In the genomic region with DNA sequence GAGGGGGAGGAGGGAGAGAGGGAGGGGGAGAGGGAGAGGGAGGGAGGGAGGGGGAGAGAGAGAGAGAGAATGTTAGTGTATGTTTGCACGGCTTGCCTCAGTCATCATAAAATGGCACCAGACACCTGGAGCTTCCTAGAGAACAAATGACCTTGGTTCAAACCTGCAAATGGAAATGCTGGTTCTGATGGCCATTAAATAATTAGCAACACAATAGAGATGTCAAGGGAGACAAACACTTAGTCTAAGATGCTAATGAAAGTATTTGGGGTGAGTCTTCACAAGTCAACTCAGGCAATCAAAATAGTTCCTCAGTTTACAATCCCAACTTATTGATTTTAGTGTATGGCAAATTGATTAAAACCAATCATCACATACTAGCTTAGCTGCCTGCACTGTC, we compare ENCODE assay signal across 23 mouse cellular contexts.
DNase-seq lines count a peak whose midpoint lies in the region; ATAC-seq lines count a peak whose summit lies in the region.
"Had no signal": no experiment of that assay in that cellular context is flagged by ENCODE, and none has a peak within 500 bp of the region (broad histone marks: within the 10 kb centered on the region; RNA-seq: fewer than 3 reads in every experiment).

No protein-coding gene starts in this region.

- no peaks in the 10 kb centered on the region for H3K9me3 ChIP-seq in heart, embryonic 12.5 days (replicated peaks)
- H3K9me3 ChIP-seq: embryonic facial prominence, embryonic 10.5 days; embryonic facial prominence, embryonic 12.5 days; forebrain, embryonic 13.5 days; forebrain, embryonic 15.5 days; G1E had no signal

- H3K4me1 ChIP-seq in heart, embryonic 12.5 days (replicated peaks), result 0 out of 2 replicates have a peak, but pooled peaks cover 3% of the 10 kb centered on the region
- H3K4me1 ChIP-seq: embryonic facial prominence, embryonic 10.5 days; embryonic facial prominence, embryonic 12.5 days; forebrain, embryonic 13.5 days; forebrain, embryonic 15.5 days had no signal

- no peak overlapping the region for H3K27ac ChIP-seq in heart, embryonic 12.5 days (ENCODE audit: poor library complexity, severe bottlenecking)
- H3K27ac ChIP-seq: embryonic facial prominence, embryonic 10.5 days; embryonic facial prominence, embryonic 12.5 days; forebrain, embryonic 13.5 days; forebrain, embryonic 15.5 days had no signal

- no peak for ATAC-seq in heart, embryonic 12.5 days (ENCODE audit: insufficient number of reproducible peaks, low FRiP score)
- ATAC-seq: CD4-positive, CD25-positive, alpha-beta regulatory T cell, adult 4 months; forebrain, embryonic 13.5 days; forebrain, embryonic 15.5 days; forebrain, postnatal 0 days; Patski had no signal

- H3K4me2 ChIP-seq in heart, embryonic 12.5 days, result no peak overlapping the region
- H3K4me2 ChIP-seq: embryonic facial prominence, embryonic 12.5 days; forebrain, embryonic 13.5 days; forebrain, embryonic 15.5 days had no signal

- no peaks in the 10 kb centered on the region for H3K27me3 ChIP-seq in heart, embryonic 12.5 days (replicated peaks)
- H3K27me3 ChIP-seq: CH12.LX; embryonic facial prominence, embryonic 12.5 days; forebrain, embryonic 13.5 days; forebrain, embryonic 15.5 days; Patski had no signal

- H3K36me3 ChIP-seq in heart, embryonic 12.5 days, result no peaks in the 10 kb centered on the region
- H3K36me3 ChIP-seq: embryonic facial prominence, embryonic 10.5 days; embryonic facial prominence, embryonic 12.5 days; forebrain, embryonic 15.5 days; G1E had no signal

- no peak overlapping the region for H3K4me3 ChIP-seq in heart, embryonic 12.5 days
- H3K4me3 ChIP-seq: embryonic facial prominence, embryonic 10.5 days; embryonic facial prominence, embryonic 12.5 days; forebrain, embryonic 13.5 days; forebrain, embryonic 15.5 days had no signal

- no peak overlapping the region for H3K9ac ChIP-seq in heart, embryonic 12.5 days
- H3K9ac ChIP-seq: embryonic facial prominence, embryonic 12.5 days; forebrain, embryonic 13.5 days; forebrain, embryonic 15.5 days; forebrain, postnatal 0 days had no signal

- DNase-seq in ES-CJ7 (ENCODE audit: low read depth, low spot score) (peak; percentile 83), R1 (ENCODE audit: low read depth, low spot score) (peak; percentile 82), ZHBTc4 (ENCODE audit: low read depth, low spot score) (peak; percentile 75)
- no peak for DNase-seq in gastrocnemius, postnatal 10 days
- DNase-seq: adrenal gland, adult 2 months; adrenal gland, postnatal 10 days; adrenal gland, postnatal 36 days; B cell, adult 2 months; cerebellum, adult 11-12 months; cerebellum, adult 2 months; cerebellum, adult 9-10 months; cerebellum, postnatal 10 days; cerebellum, postnatal 25 days; forebrain, postnatal 0 days had no signal

- WGBS in heart, embryonic 12.5 days, result 59% methylated on average over 1 of the region's 1 CpGs
